Mouse (Mus musculus) erythroblast, embryonic 14.5 days (primary cell): Measurements from ENCODE around the gene Zic2.

ENCODE experiments used
- GATA1 ChIP-seq: IDR thresholded peaks from 2 replicates; pipeline ENCODE4 v1.6.1; 2012; ENCODE audit warnings: low read length, inconsistent platforms, mixed read lengths
- TAL1 ChIP-seq: IDR thresholded peaks from 3 replicates; pipeline ENCODE4 v1.6.1; 2012; ENCODE audit warnings: low read length, inconsistent platforms, mixed read lengths

GRCm38 (mm10) chr14:122474891-122475556, at the start of gene Zic2:
- TF ChIP-seq GATA1 (no peak), TAL1 (no peak)
